In the genomic region with DNA sequence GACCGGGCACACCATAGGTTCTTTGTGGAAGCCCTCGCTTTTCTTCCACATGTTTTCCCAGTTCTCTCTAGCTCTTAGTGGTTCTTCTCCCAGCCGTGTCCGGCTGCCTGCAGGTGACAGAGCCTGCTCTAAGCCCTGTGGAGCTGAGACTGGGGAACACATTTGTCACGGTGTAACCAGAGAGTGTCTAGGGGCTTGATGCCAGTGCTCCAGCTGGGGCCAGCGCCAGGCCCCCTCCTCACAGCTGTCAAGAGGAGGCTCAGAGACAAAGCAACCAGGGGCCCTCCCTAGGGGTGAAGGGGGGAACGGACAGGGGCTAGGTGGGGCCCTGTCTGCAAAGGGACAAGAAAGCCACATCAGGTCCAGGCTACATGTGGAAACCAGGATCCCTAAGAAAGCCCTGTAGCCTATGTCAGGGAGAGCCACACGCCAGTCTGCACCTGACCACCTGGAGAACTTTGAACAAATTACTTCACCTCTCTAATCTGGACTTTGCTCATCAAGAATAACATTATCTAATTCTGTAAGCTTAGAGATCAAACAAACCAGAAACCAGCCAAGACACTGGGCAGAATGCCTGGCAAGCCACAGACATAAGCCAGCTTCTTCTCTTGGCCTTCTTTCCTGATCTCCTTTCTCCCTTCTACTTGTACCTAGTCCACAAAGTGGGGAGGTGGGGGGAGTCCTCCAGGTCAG, we compare ENCODE assay signal across 10 mouse cellular contexts.
DNase-seq lines count a peak whose midpoint lies in the region; ATAC-seq lines count a peak whose summit lies in the region.
"Had no signal": no experiment of that assay in that cellular context is flagged by ENCODE, and none has a peak within 500 bp of the region (broad histone marks: within the 10 kb centered on the region; RNA-seq: fewer than 3 reads in every experiment).

No protein-coding gene starts in this region.

- peaks cover 8% of the 10 kb centered on the region for H3K4me1 ChIP-seq in embryonic facial prominence, embryonic 12.5 days
- H3K4me1 ChIP-seq in hindbrain, embryonic 14.5 days (replicated peaks; ENCODE audit: control insufficient read depth, insufficient read depth, low read length) = 0 out of 2 replicates have a peak, but pooled peaks cover 4% of the 10 kb centered on the region
- peaks cover 17% of the 10 kb centered on the region for H3K4me1 ChIP-seq in midbrain, embryonic 12.5 days
- H3K4me1 ChIP-seq: lung, embryonic 15.5 days had no signal

- no peaks in the 10 kb centered on the region for H3K36me3 ChIP-seq in embryonic facial prominence, embryonic 12.5 days
- no peaks in the 10 kb centered on the region for H3K36me3 ChIP-seq in hindbrain, embryonic 14.5 days (replicated peaks; ENCODE audit: control insufficient read depth, insufficient read depth)
- no peaks in the 10 kb centered on the region for H3K36me3 ChIP-seq in midbrain, embryonic 12.5 days
- H3K36me3 ChIP-seq: heart, embryonic 13.5 days; lung, embryonic 15.5 days had no signal

- H3K9ac ChIP-seq in embryonic facial prominence, embryonic 12.5 days = no peak overlapping the region
- no peak overlapping the region for H3K9ac ChIP-seq in hindbrain, embryonic 14.5 days
- H3K9ac ChIP-seq in midbrain, embryonic 12.5 days (replicated peaks) = no peak overlapping the region
- H3K9ac ChIP-seq: heart, embryonic 13.5 days; lung, embryonic 15.5 days had no signal

- WGBS in embryonic facial prominence, embryonic 12.5 days = 31% methylated on average over 8 of the region's 8 CpGs
- WGBS in hindbrain, embryonic 14.5 days = 24% methylated on average over 8 of the region's 8 CpGs
- 39% methylated on average over 8 of the region's 8 CpGs for WGBS in midbrain, embryonic 12.5 days

- H3K27ac ChIP-seq in embryonic facial prominence, embryonic 12.5 days = peak overlapping the region; percentile 11; the same call in 1 of the 2 replicates
- no peak overlapping the region for H3K27ac ChIP-seq in hindbrain, embryonic 14.5 days
- H3K27ac ChIP-seq in midbrain, embryonic 12.5 days (replicated peaks) = no peak overlapping the region
- H3K27ac ChIP-seq: heart, embryonic 13.5 days; kidney, postnatal 0 days; lung, embryonic 15.5 days had no signal

- H3K4me3 ChIP-seq in embryonic facial prominence, embryonic 12.5 days = no peak overlapping the region
- no peak overlapping the region for H3K4me3 ChIP-seq in hindbrain, embryonic 14.5 days (replicated peaks; ENCODE audit: low read length)
- no peak overlapping the region for H3K4me3 ChIP-seq in midbrain, embryonic 12.5 days
- H3K4me3 ChIP-seq: heart, embryonic 13.5 days; lung, embryonic 15.5 days had no signal

- peak; percentile 49 to 54 for DNase-seq in kidney, adult 8-10 months
- no peak for DNase-seq in kidney, postnatal 14 days
- no peak for DNase-seq in hindbrain, embryonic 14.5 days (ENCODE audit: low spot score)
- no peak for DNase-seq in frontal cortex, postnatal 25 days (ENCODE audit: low spot score in 2 of 2)
- no peak for DNase-seq in embryo, embryonic 10 days (ENCODE audit: low spot score)

- no peaks in the 10 kb centered on the region for H3K9me3 ChIP-seq in embryonic facial prominence, embryonic 12.5 days
- no peaks in the 10 kb centered on the region for H3K9me3 ChIP-seq in hindbrain, embryonic 14.5 days (ENCODE audit: control insufficient read depth, low read length)
- no peaks in the 10 kb centered on the region for H3K9me3 ChIP-seq in midbrain, embryonic 12.5 days
- H3K9me3 ChIP-seq: heart, embryonic 13.5 days; lung, embryonic 15.5 days had no signal

- no peak overlapping the region for H3K4me2 ChIP-seq in embryonic facial prominence, embryonic 12.5 days (replicated peaks)
- H3K4me2 ChIP-seq in hindbrain, embryonic 14.5 days (replicated peaks) = no peak overlapping the region
- H3K4me2 ChIP-seq in midbrain, embryonic 12.5 days (replicated peaks) = no peak overlapping the region
- H3K4me2 ChIP-seq: heart, embryonic 13.5 days; lung, embryonic 15.5 days had no signal

- peak; percentile 55 for ATAC-seq in embryonic facial prominence, embryonic 12.5 days (ENCODE audit: insufficient number of reproducible peaks, insufficient read depth, low FRiP score, low TSS enrichment)
- ATAC-seq in hindbrain, embryonic 14.5 days (ENCODE audit: low FRiP score) = 0 out of 2 replicates have a peak, but pooled peaks have one; percentile 37
- peak; percentile 62; the same call in 1 of the 2 replicates for ATAC-seq in midbrain, embryonic 12.5 days (ENCODE audit: low FRiP score, low read depth)

- H3K27me3 ChIP-seq in embryonic facial prominence, embryonic 12.5 days = no peaks in the 10 kb centered on the region
- no peaks in the 10 kb centered on the region for H3K27me3 ChIP-seq in hindbrain, embryonic 14.5 days (ENCODE audit: control insufficient read depth, insufficient read depth, low read length)
- H3K27me3 ChIP-seq in midbrain, embryonic 12.5 days = peaks cover 9% of the 10 kb centered on the region; the same call in 1 of the 2 replicates
- H3K27me3 ChIP-seq: lung, embryonic 15.5 days had no signal

Comparison
In these comparisons a context has a peak if more than half of its experiments do, and no peak if none do; other contexts are left out.
1. DNase-seq: peak in kidney, adult 8-10 months (2 of 2); none in kidney, postnatal 14 days (single experiment), hindbrain, embryonic 14.5 days (single experiment), frontal cortex, postnatal 25 days (0 of 2) and embryo, embryonic 10 days (single experiment).
2. Peak in every context shown above with its lines, with median percentiles within 50 percentile points of each other: ATAC-seq.